Mouse (Mus musculus) forebrain, embryonic 11.5 days (tissue): ENCODE results near the gene Zfp385c. TPM values are rescaled to one million over a fixed set of nuclear protein-coding genes. Genes with fewer than 3 reads are reported as not detected.

Source experiments
- polyA plus RNA-seq: library from polyadenylated mRNA; unstranded; fragments of >200 nt; fragmentation: Nextera tagmentation; extraction: Ambion mirVana; gene quantifications from 2 replicates; pipeline ENCODE4 v1.2.1, GENCODE M21; 2014

The Zfp385c gene
- polyA plus RNA-seq, 1 experiment from 2014 or later, result not detected

Other genes starting within 250 kb of the Zfp385c start
- 15.5 and 15.7 TPM in 2 replicates for gene Klhl11, start 219.7 kb downstream of the Zfp385c start, polyA plus RNA-seq
- gene Acly, start 164.5 kb downstream of the Zfp385c start, polyA plus RNA-seq, result 294 TPM in 2 replicates
- 1.3 and 1.9 TPM in 2 replicates for gene Ttc25, start 146.8 kb downstream of the Zfp385c start, polyA plus RNA-seq
- 18.3 and 20.3 TPM in 2 replicates for gene Cnp, start 117.6 kb downstream of the Zfp385c start, polyA plus RNA-seq
- 94.5 and 107 TPM in 2 replicates for gene Nkiras2, start 73.2 kb downstream of the Zfp385c start, polyA plus RNA-seq
- gene Dnajc7, start 72.3 kb downstream of the Zfp385c start, polyA plus RNA-seq, result 95.9 and 105 TPM in 2 replicates
- 3.1 and 4.3 TPM in 2 replicates for gene Dhx58, start 11.8 kb upstream of the Zfp385c start, polyA plus RNA-seq
- gene Kat2a, start 20.0 kb upstream of the Zfp385c start, polyA plus RNA-seq, result 80.7 and 82.0 TPM in 2 replicates
- gene Hspb9, start 21.4 kb upstream of the Zfp385c start, polyA plus RNA-seq, result 0.36 and 0.45 TPM in 2 replicates
- 39.4 and 50.5 TPM in 2 replicates for gene Rab5c, start 45.8 kb upstream of the Zfp385c start, polyA plus RNA-seq
- gene Kcnh4, start 67.5 kb upstream of the Zfp385c start, polyA plus RNA-seq, result 2.7 and 3.1 TPM in 2 replicates
- gene Hcrt, start 70.5 kb upstream of the Zfp385c start, polyA plus RNA-seq, result not detected in 2 replicates
- 2.1 and 2.9 TPM in 2 replicates for gene Ghdc, start 78.5 kb upstream of the Zfp385c start, polyA plus RNA-seq
- gene Stat5b, start 158.3 kb upstream of the Zfp385c start, polyA plus RNA-seq, result 18.7 and 19.1 TPM in 2 replicates
- 1.3 and 1.5 TPM in 2 replicates for gene Stat5a, start 166.9 kb upstream of the Zfp385c start, polyA plus RNA-seq
- 26.2 and 27.8 TPM in 2 replicates for gene Stat3, start 247.1 kb upstream of the Zfp385c start, polyA plus RNA-seq